Mouse (Mus musculus) bone marrow, adult 2 months (tissue): ENCODE data around the gene E330034G19Rik.

Experiments
- CTCF ChIP-seq: fragments of 200-500 bp; IDR thresholded peaks from 2 replicates; pipeline ENCODE4 v1.5.1; 2011; ENCODE audit warnings: low read length, control low read depth; ENCODE audit not compliant: control insufficient read depth, insufficient read depth
- POLR2A ChIP-seq: fragments of 200-500 bp; IDR thresholded peaks from 2 replicates; pipeline ENCODE4 v1.6.1; 2011; ENCODE audit warnings: low read depth, mild to moderate bottlenecking, control low read depth, low read length, borderline replicate concordance; ENCODE audit not compliant: control insufficient read depth

DNA sequence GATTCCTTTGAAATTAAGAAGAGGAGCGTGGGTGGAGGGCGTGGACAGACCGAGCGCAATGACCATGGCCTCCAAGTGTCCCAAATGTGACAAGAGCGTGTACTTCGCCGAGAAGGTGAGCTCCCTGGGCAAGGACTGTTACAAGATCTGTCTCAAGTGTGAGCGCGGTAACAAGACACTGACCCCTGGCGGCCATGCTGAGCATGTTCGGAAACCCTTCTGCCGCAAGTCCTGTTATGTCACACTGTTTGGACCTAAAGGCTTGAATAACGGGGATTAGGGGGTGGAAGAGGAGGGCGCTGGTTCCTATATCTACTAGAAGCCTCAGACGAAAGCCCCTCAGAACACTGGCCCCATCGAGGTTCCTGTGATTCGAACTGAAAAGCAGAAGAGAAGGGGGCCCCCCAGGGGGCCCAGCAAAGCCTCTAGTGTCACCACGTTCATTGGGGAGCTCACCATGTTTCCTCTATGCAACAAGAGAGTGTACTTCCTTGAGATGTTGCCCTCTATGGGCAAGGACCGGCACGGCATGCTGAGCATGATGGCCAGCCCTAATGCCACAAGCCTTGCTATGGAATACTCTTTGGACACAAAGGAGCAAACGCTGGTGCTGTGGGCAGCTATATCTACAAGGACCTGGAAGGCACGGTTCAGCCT is 65.4 kb downstream of the E330034G19Rik start:
- no peak for TF ChIP-seq POLR2A
- peak; percentile 58 for TF ChIP-seq CTCF
